Mouse (Mus musculus): ENCODE results near the gene Ang. TPM values are rescaled to one million over a fixed set of nuclear protein-coding genes. Genes with fewer than 3 reads are reported as not detected.
A peak's percentile ranks its signal among the peaks of the same experiment; 100 is the strongest.
"Not testable (repeated sequence)": the region's sequence is repeated elsewhere in the genome, so short reads cannot be mapped to it uniquely, and the experiment has no call there.

Gene Ang
- polyA plus RNA-seq, 1 experiment from 2014 or later, result 7.5 TPM

DNA sequence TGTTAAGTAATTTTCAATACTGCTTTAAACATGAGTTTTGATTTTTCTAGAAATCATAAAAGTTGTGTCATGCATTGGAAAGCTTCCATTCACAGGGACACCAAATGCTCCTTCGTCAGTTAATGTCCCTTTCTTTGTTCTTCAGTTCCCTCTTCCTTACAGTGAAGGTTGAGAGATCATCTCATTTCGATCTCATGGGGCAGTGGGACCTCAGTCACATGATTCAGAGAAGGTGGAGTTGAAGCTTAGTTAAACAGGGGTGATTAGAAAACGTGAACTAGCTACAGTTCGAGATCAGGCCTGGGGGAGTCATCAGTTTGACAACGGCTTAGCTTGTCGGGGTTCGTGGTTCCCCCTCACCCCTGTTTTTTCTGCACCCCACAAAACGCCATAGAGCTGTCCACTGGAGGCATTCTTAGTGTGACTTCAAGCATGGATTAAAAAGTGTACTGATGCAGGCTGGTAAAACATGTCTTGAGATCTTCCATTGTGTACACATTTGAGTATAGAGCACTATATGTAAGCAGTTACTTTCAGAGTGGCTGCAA, 1.2 kb downstream of the Ang start:
- no peaks in the 10 kb centered on the region for H3K27me3 ChIP-seq (ENCODE audit: insufficient read depth, low read length)
- H3K36me3 ChIP-seq (ENCODE audit: insufficient read depth, low read length), result no peaks in the 10 kb centered on the region
- no peak overlapping the region; the same call in 1 of the 2 replicates for H3K4me2 ChIP-seq (ENCODE audit: low read length)
- H3K9me3 ChIP-seq (replicated peaks; ENCODE audit: low read length), result no peaks in the 10 kb centered on the region
- no peak overlapping the region for H3K4me3 ChIP-seq (replicated peaks; ENCODE audit: low read depth, low read length)
- DNase-seq (ENCODE audit: low spot score), result no peak
- no peak overlapping the region for H3K9ac ChIP-seq (ENCODE audit: low read depth, low read length)
- no peak for TF ChIP-seq CTCF (IDR thresholded peaks at IDR 0.05; ENCODE audit: low read depth)
- no peak overlapping the region for H3K27ac ChIP-seq
- H3K4me1 ChIP-seq (replicated peaks; ENCODE audit: insufficient read depth, low read length), result no peaks in the 10 kb centered on the region
- WGBS, result 50% methylated on average over 8 of the region's 8 CpGs
- ATAC-seq (replicated peaks; ENCODE audit: low FRiP score, low read depth), result no peak

DNA sequence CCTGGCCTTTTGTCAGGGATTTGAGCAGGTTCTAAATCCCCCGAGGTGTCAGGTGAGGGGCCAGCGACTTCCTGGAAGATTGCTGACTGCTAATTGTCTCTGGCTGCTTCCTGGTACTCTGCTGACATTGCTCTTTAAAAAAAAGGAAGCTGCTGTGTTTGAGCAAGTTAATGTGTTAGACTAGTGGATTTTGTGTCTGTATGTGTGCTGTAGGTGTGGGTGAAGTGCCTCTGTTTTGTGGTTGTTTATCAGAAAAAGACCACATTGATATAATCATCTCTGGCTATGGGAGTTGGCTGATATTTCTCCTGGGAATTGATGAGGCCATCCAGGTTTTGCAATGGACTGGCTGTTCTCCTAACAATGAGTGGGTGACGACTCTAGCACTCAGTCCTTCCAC, 2.5 kb downstream of the Ang start:
- Histone ChIP-seq H3K4me2 (ENCODE audit: low read length) (no peak overlapping the region), H3K36me3 (ENCODE audit: insufficient read depth, low read length) (no peaks in the 10 kb centered on the region), H3K9me3 (replicated peaks; ENCODE audit: low read length) (no peaks in the 10 kb centered on the region), H3K4me1 (replicated peaks; ENCODE audit: insufficient read depth, low read length) (no peaks in the 10 kb centered on the region), H3K27me3 (ENCODE audit: insufficient read depth, low read length) (no peaks in the 10 kb centered on the region), H3K9ac (ENCODE audit: low read depth, low read length) (no peak overlapping the region), H3K27ac (no peak overlapping the region), H3K4me3 (replicated peaks; ENCODE audit: low read depth, low read length) (no peak overlapping the region)
- DNase-seq (ENCODE audit: low spot score) (no peak), ATAC-seq (replicated peaks; ENCODE audit: low FRiP score, low read depth) (no peak)
- TF ChIP-seq CTCF (IDR thresholded peaks at IDR 0.05; ENCODE audit: low read depth), result no peak
- 33% methylated on average over 3 of the region's 3 CpGs for WGBS

DNA sequence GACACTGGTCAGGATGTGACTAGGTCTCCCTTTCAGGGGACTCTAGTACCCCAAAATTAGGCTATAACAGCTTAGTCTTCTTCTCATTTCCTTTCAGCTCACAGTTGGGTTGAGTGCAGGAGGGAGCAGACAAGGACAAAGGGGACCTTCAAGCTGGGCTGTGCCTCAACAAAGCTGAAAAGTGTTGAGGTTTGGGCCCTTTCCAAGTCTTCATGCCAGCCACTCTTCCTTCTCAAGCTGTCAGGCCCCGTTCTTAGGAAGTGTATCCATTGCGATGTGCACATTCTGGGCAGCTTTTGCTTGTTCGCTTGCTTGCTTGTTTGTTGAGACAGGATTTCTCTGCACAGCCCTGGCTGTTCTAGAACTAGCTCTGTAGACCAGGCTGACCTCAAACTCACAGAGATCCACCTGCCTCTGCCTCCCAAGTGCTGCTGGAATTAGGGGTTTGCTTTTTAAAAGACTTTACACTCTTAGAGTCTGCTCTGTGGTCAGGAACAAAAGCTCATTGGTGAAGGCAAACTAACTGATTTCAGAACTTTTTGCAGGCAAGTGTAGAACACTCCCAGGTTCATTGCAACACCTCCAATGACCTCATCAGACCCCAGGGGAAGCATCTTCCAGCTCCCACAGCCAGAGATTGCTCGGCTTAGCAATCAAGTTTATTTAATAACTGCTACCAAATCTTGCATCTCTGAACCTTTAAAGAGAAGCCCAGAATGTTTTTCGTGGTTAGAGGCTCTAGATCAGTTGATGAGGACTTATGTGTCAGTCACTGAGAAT, 3.3 kb downstream of the Ang start:
- H3K27me3 ChIP-seq (ENCODE audit: insufficient read depth, low read length), result no peaks in the 10 kb centered on the region
- DNase-seq (ENCODE audit: low spot score) (no peak), ATAC-seq (replicated peaks; ENCODE audit: low FRiP score, low read depth) (no peak)
- H3K4me2 ChIP-seq (ENCODE audit: low read length), result no peak overlapping the region
- no peaks in the 10 kb centered on the region for H3K36me3 ChIP-seq (ENCODE audit: insufficient read depth, low read length)
- no peaks in the 10 kb centered on the region for H3K4me1 ChIP-seq (replicated peaks; ENCODE audit: insufficient read depth, low read length)
- TF ChIP-seq CTCF (IDR thresholded peaks at IDR 0.05; ENCODE audit: low read depth), result no peak
- no peak overlapping the region for H3K4me3 ChIP-seq (replicated peaks; ENCODE audit: low read depth, low read length)
- no peak overlapping the region for H3K27ac ChIP-seq
- H3K9ac ChIP-seq (ENCODE audit: low read depth, low read length), result no peak overlapping the region
- H3K9me3 ChIP-seq (replicated peaks; ENCODE audit: low read length), result no peaks in the 10 kb centered on the region
- WGBS, result 80% methylated on average over 5 of the region's 5 CpGs

DNA sequence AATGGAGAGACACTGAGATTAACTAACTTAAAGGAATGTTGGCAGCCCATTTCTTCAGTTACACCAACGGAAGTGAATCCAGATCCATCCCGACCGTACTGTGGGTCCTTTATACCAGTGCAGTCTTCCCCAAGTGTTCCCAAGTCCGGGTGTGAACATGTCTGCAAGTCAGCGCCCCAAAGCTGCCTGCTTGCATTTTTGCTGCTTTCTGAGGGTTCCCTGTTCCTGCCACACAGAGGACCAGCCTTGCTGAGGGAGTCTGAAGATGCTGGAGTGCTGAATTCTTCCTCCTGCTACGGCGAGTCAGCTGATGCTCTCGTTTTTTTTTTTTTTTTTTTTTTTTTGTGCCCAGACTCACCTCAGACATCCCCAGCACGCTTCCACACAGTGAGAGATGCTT, 4.0 kb downstream of the Ang start:
- H3K27ac ChIP-seq, result no peak overlapping the region
- H3K4me1 ChIP-seq (replicated peaks; ENCODE audit: insufficient read depth, low read length), result no peaks in the 10 kb centered on the region
- no peak overlapping the region for H3K4me3 ChIP-seq (replicated peaks; ENCODE audit: low read depth, low read length)
- no peak for TF ChIP-seq CTCF (IDR thresholded peaks at IDR 0.05; ENCODE audit: low read depth)
- WGBS, result 77% methylated on average over 9 of the region's 9 CpGs
- H3K9me3 ChIP-seq (replicated peaks; ENCODE audit: low read length), result no peaks in the 10 kb centered on the region
- H3K27me3 ChIP-seq (ENCODE audit: insufficient read depth, low read length), result no peaks in the 10 kb centered on the region
- no peak for ATAC-seq (replicated peaks; ENCODE audit: low FRiP score, low read depth)
- H3K4me2 ChIP-seq (ENCODE audit: low read length), result no peak overlapping the region
- no peak overlapping the region for H3K9ac ChIP-seq (ENCODE audit: low read depth, low read length)
- H3K36me3 ChIP-seq (ENCODE audit: insufficient read depth, low read length), result no peaks in the 10 kb centered on the region
- DNase-seq (ENCODE audit: low spot score), result no peak

DNA sequence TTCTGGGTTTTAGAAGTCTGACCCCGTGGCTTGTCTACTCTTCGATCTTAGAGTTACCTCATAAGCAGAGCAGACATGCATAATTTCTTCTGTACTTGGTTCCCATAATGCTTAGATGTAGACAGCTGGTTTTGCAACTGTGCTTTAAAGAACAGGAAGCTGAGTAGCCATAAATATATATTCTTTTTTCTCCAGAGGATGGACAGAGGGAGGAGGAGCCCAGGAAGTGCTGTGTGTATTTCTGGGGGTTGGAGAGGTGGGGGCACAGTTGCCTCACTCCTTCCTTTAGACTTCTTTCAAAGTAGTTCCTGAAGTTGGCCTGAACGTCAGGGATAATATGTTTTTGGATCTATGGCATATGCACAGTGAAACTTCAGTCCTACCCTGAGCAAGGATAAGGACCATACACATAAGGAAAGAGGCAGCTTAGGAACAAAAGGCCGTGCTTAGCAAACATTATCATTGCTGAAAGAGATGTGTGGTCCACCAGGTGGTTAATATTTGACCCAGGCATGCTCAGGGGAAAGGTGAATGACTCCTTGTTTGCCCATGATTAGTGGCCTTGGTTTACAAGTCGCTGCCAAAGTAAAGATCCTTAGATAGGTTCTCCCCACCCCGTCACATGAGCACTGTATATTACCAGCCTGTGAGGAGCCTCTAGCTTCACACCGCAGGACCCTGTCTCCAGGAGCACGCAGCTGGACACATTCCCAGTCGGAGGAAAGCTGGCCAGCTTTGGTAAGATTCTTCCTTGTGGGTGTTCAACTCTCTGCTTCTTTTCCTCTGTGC, 5.0 kb downstream of the Ang start:
- no peak overlapping the region for H3K4me2 ChIP-seq (ENCODE audit: low read length)

DNA sequence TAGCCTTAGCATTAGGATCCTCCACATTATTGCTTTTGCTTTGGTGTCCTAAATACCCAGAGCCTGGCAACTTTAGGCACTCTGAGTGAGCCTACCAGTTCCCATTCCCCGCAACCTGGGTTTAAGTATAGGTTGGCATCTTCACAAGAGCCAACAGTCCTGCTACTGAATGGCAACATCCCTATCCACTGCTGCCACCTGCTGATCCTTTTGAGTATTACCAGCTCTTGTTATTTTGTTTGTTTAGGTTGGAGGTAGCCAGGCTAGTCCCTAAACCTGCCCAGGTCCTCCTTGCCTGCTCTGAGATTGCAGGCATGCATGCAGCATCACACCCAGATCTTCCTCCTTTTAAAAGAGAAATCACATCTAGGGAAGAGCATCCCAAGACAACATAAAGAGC, 7.3 kb downstream of the Ang start:
- not testable (repeated sequence) for H3K9ac ChIP-seq (ENCODE audit: low read depth, low read length); H3K4me1 ChIP-seq (replicated peaks; ENCODE audit: insufficient read depth, low read length); H3K27me3 ChIP-seq (ENCODE audit: insufficient read depth, low read length); H3K4me3 ChIP-seq (replicated peaks; ENCODE audit: low read depth, low read length); H3K9me3 ChIP-seq (replicated peaks; ENCODE audit: low read length); H3K4me2 ChIP-seq (ENCODE audit: low read length); H3K27ac ChIP-seq; H3K36me3 ChIP-seq (ENCODE audit: insufficient read depth, low read length)
- ATAC-seq (replicated peaks; ENCODE audit: low FRiP score, low read depth) (0 out of 2 replicates have a peak, but pooled peaks have one; percentile 52), DNase-seq (ENCODE audit: low spot score) (peak; percentile 55)
- WGBS, result 24% methylated on average over 1 of the region's 1 CpGs
- peak; percentile 75 for TF ChIP-seq CTCF (IDR thresholded peaks at IDR 0.05; ENCODE audit: low read depth)

More for the DNA sequence above, 5.0 kb downstream of the Ang start:
- no peak for ATAC-seq (replicated peaks; ENCODE audit: low FRiP score, low read depth)
- H3K4me3 ChIP-seq (replicated peaks; ENCODE audit: low read depth, low read length), result no peak overlapping the region
- H3K36me3 ChIP-seq (ENCODE audit: insufficient read depth, low read length), result no peaks in the 10 kb centered on the region
- H3K9me3 ChIP-seq (replicated peaks; ENCODE audit: low read length), result no peaks in the 10 kb centered on the region
- WGBS, result 38% methylated on average over 9 of the region's 9 CpGs
- peak; percentile 34 for DNase-seq (ENCODE audit: low spot score)
- no peaks in the 10 kb centered on the region for H3K4me1 ChIP-seq (replicated peaks; ENCODE audit: insufficient read depth, low read length)
- H3K27ac ChIP-seq, result no peak overlapping the region
- H3K9ac ChIP-seq (ENCODE audit: low read depth, low read length), result no peak overlapping the region
- H3K27me3 ChIP-seq (ENCODE audit: insufficient read depth, low read length), result no peaks in the 10 kb centered on the region
- TF ChIP-seq CTCF (IDR thresholded peaks at IDR 0.05; ENCODE audit: low read depth), result no peak

Data from kidney, postnatal 0 days (tissue).